Mouse (Mus musculus) liver, postnatal 0 days (tissue): ENCODE results near the gene Eya2.

Source experiments
- CTCF ChIP-seq: sonication (generic); IDR thresholded peaks from 2 replicates; pipeline ENCODE4 v1.5.1; 2016; ENCODE audit warnings: antibody characterized with exemption, low read depth
- EP300 ChIP-seq: IDR thresholded peaks from 2 replicates; pipeline ENCODE4 v1.6.1; 2016; ENCODE audit warnings: antibody characterized with exemption, low read depth, mild to moderate bottlenecking

GRCm38 (mm10) chr2:165789667-165790066, 194.8 kb downstream of the Eya2 start:
- TF ChIP-seq CTCF (no peak), EP300 (no peak)
